Mouse (Mus musculus): ENCODE measurements at regions not wholly inside any gene's neighbourhood (a gene's known extent, or its start where the extent isn't known, plus 50 kb on each side); places are given as distances from the start of the nearest gene placed in this dataset.
"Not testable (repeated sequence)": the region's sequence is repeated elsewhere in the genome, so short reads cannot be mapped to it uniquely, and the experiment has no call there.

- no peaks in the 10 kb centered on the region for H3K36me3 ChIP-seq (ENCODE audit: control insufficient read depth)
- TF ChIP-seq GATA1 (IDR thresholded peaks at IDR 0.05; ENCODE audit: low read length) (no peak), TAL1 (IDR thresholded peaks at IDR 0.05; ENCODE audit: low read length) (no peak)
- H3K27me3 ChIP-seq (ENCODE audit: control insufficient read depth): no peaks in the 10 kb centered on the region
- no peak overlapping the region for H3K4me3 ChIP-seq (replicated peaks)
- H3K9me3 ChIP-seq (ENCODE audit: control insufficient read depth, low read length): peaks cover 44% of the 10 kb centered on the region
- no peaks in the 10 kb centered on the region for H3K4me1 ChIP-seq (ENCODE audit: control insufficient read depth)
These were observed 302.1 kb upstream of the 3110018I06Rik start for GRCm38 (mm10) chr12:107186361-107186760.

GRCm38 (mm10) chr12:107188055-107188454 lies 300.4 kb upstream of the 3110018I06Rik start:
- Histone ChIP-seq H3K4me3 (replicated peaks) (no peak overlapping the region), H3K9me3 (ENCODE audit: control insufficient read depth, low read length) (peaks cover 40% of the 10 kb centered on the region), H3K4me1 (ENCODE audit: control insufficient read depth) (no peaks in the 10 kb centered on the region), H3K36me3 (ENCODE audit: control insufficient read depth) (no peaks in the 10 kb centered on the region), H3K27me3 (ENCODE audit: control insufficient read depth) (no peaks in the 10 kb centered on the region)
- TF ChIP-seq TAL1 (IDR thresholded peaks at IDR 0.05; ENCODE audit: low read length) (no peak), GATA1 (IDR thresholded peaks at IDR 0.05; ENCODE audit: low read length) (no peak)

- H3K27me3 ChIP-seq (ENCODE audit: control insufficient read depth): no peaks in the 10 kb centered on the region
- H3K4me3 ChIP-seq (replicated peaks): no peak overlapping the region
- peaks cover 23% of the 10 kb centered on the region for H3K9me3 ChIP-seq (ENCODE audit: control insufficient read depth, low read length)
- no peaks in the 10 kb centered on the region for H3K4me1 ChIP-seq (ENCODE audit: control insufficient read depth)
- TF ChIP-seq TAL1 (IDR thresholded peaks at IDR 0.05; ENCODE audit: low read length): no peak
- TF ChIP-seq GATA1 (IDR thresholded peaks at IDR 0.05; ENCODE audit: low read length): no peak
- H3K36me3 ChIP-seq (ENCODE audit: control insufficient read depth): no peaks in the 10 kb centered on the region
These were observed 289.9 kb upstream of the 3110018I06Rik start for GRCm38 (mm10) chr12:107198389-107199018.

GRCm38 (mm10) chr12:107200903-107201302 lies 287.5 kb upstream of the 3110018I06Rik start:
- no peak for TF ChIP-seq TAL1 (IDR thresholded peaks at IDR 0.05; ENCODE audit: low read length)
- no peak for TF ChIP-seq GATA1 (IDR thresholded peaks at IDR 0.05; ENCODE audit: low read length)
- Histone ChIP-seq H3K4me1 (ENCODE audit: control insufficient read depth) (no peaks in the 10 kb centered on the region), H3K27me3 (ENCODE audit: control insufficient read depth) (no peaks in the 10 kb centered on the region), H3K9me3 (ENCODE audit: control insufficient read depth, low read length) (peaks cover 37% of the 10 kb centered on the region), H3K4me3 (replicated peaks) (no peak overlapping the region), H3K36me3 (ENCODE audit: control insufficient read depth) (no peaks in the 10 kb centered on the region)

GRCm38 (mm10) chr12:107208826-107209225 lies 279.6 kb upstream of the 3110018I06Rik start:
- not testable (repeated sequence) for H3K36me3 ChIP-seq (ENCODE audit: control insufficient read depth); H3K4me3 ChIP-seq (replicated peaks); H3K27me3 ChIP-seq (ENCODE audit: control insufficient read depth); H3K4me1 ChIP-seq (ENCODE audit: control insufficient read depth)
- peaks cover 44% of the 10 kb centered on the region for H3K9me3 ChIP-seq (ENCODE audit: control insufficient read depth, low read length)

GRCm38 (mm10) chr12:107212826-107213225 lies 275.6 kb upstream of the 3110018I06Rik start:
- TF ChIP-seq GATA1 (IDR thresholded peaks at IDR 0.05; ENCODE audit: low read length): no peak
- peaks cover 18% of the 10 kb centered on the region for H3K9me3 ChIP-seq (ENCODE audit: control insufficient read depth, low read length)
- no peak overlapping the region for H3K4me3 ChIP-seq (replicated peaks)

GRCm38 (mm10) chr12:107216119-107216518 lies 272.3 kb upstream of the 3110018I06Rik start:
- Histone ChIP-seq H3K36me3 (ENCODE audit: control insufficient read depth) (no peaks in the 10 kb centered on the region), H3K4me3 (replicated peaks) (no peak overlapping the region), H3K9me3 (ENCODE audit: control insufficient read depth, low read length) (peaks cover 13% of the 10 kb centered on the region), H3K27me3 (ENCODE audit: control insufficient read depth) (no peaks in the 10 kb centered on the region), H3K4me1 (ENCODE audit: control insufficient read depth) (no peaks in the 10 kb centered on the region)
- TF ChIP-seq TAL1 (IDR thresholded peaks at IDR 0.05; ENCODE audit: low read length) (no peak), GATA1 (IDR thresholded peaks at IDR 0.05; ENCODE audit: low read length) (no peak)

More at GRCm38 (mm10) chr12:107212826-107213225, 275.6 kb upstream of the 3110018I06Rik start:
- Histone ChIP-seq H3K4me1 (ENCODE audit: control insufficient read depth) (no peaks in the 10 kb centered on the region), H3K36me3 (ENCODE audit: control insufficient read depth) (no peaks in the 10 kb centered on the region), H3K27me3 (ENCODE audit: control insufficient read depth) (no peaks in the 10 kb centered on the region)

- Histone ChIP-seq H3K9me3 (ENCODE audit: control insufficient read depth, low read length) (peaks cover 30% of the 10 kb centered on the region), H3K4me1 (ENCODE audit: control insufficient read depth) (no peaks in the 10 kb centered on the region), H3K36me3 (ENCODE audit: control insufficient read depth) (no peaks in the 10 kb centered on the region), H3K27me3 (ENCODE audit: control insufficient read depth) (no peaks in the 10 kb centered on the region), H3K4me3 (replicated peaks) (no peak overlapping the region)
- TF ChIP-seq TAL1 (IDR thresholded peaks at IDR 0.05; ENCODE audit: low read length) (no peak), GATA1 (IDR thresholded peaks at IDR 0.05; ENCODE audit: low read length) (no peak)
These were observed 267.0 kb upstream of the 3110018I06Rik start for GRCm38 (mm10) chr12:107221276-107221970.

- Histone ChIP-seq H3K27me3 (ENCODE audit: control insufficient read depth) (no peaks in the 10 kb centered on the region), H3K36me3 (ENCODE audit: control insufficient read depth) (no peaks in the 10 kb centered on the region), H3K9me3 (ENCODE audit: control insufficient read depth, low read length) (peaks cover 33% of the 10 kb centered on the region), H3K4me3 (replicated peaks) (no peak overlapping the region), H3K4me1 (ENCODE audit: control insufficient read depth) (no peaks in the 10 kb centered on the region)
- TF ChIP-seq TAL1 (IDR thresholded peaks at IDR 0.05; ENCODE audit: low read length) (no peak), GATA1 (IDR thresholded peaks at IDR 0.05; ENCODE audit: low read length) (no peak)
These were observed 266.3 kb upstream of the 3110018I06Rik start for GRCm38 (mm10) chr12:107222106-107222505.
